Mouse (Mus musculus) erythroblast, embryonic 14.5 days (primary cell): ENCODE data around the gene Trnau1ap. TPM values are rescaled to one million over a fixed set of nuclear protein-coding genes. Genes with fewer than 3 reads are reported as not detected.
A peak's percentile ranks its signal among the peaks of the same experiment; 100 is the strongest.

Experiments used
- H3K27me3 ChIP-seq: 2 replicates; pipeline ENCODE4 v1.6.1; 2012; ENCODE audit warnings: inconsistent platforms; ENCODE audit not compliant: control insufficient read depth
- H3K36me3 ChIP-seq: 2 replicates; pipeline ENCODE4 v1.6.1; 2012; ENCODE audit warnings: mild to moderate bottlenecking, inconsistent platforms; ENCODE audit not compliant: control insufficient read depth
- H3K4me1 ChIP-seq: 2 replicates; pipeline ENCODE4 v1.6.1; 2012; ENCODE audit warnings: inconsistent platforms; ENCODE audit not compliant: control insufficient read depth
- H3K4me3 ChIP-seq: replicated peaks from 2 replicates; pipeline ENCODE3; 2012; ENCODE audit warnings: moderate library complexity, mild to moderate bottlenecking, inconsistent platforms
- H3K9me3 ChIP-seq: 2 replicates; pipeline ENCODE4 v1.6.1; 2012; ENCODE audit warnings: low read length, inconsistent platforms, mixed read lengths; ENCODE audit not compliant: control insufficient read depth
- GATA1 ChIP-seq: IDR thresholded peaks from 2 replicates; pipeline ENCODE4 v1.6.1; 2012; ENCODE audit warnings: low read length, inconsistent platforms, mixed read lengths
- TAL1 ChIP-seq: IDR thresholded peaks from 3 replicates; pipeline ENCODE4 v1.6.1; 2012; ENCODE audit warnings: low read length, inconsistent platforms, mixed read lengths
- polyA plus RNA-seq: library from polyadenylated mRNA; stranded (reverse); fragments of >175 nt; gene quantifications from 2 replicates; pipeline ENCODE4 v1.2.3, GENCODE M21; 2012

Trnau1ap gene
- 1.7 and 2.4 TPM in 2 replicates for polyA plus RNA-seq

DNA sequence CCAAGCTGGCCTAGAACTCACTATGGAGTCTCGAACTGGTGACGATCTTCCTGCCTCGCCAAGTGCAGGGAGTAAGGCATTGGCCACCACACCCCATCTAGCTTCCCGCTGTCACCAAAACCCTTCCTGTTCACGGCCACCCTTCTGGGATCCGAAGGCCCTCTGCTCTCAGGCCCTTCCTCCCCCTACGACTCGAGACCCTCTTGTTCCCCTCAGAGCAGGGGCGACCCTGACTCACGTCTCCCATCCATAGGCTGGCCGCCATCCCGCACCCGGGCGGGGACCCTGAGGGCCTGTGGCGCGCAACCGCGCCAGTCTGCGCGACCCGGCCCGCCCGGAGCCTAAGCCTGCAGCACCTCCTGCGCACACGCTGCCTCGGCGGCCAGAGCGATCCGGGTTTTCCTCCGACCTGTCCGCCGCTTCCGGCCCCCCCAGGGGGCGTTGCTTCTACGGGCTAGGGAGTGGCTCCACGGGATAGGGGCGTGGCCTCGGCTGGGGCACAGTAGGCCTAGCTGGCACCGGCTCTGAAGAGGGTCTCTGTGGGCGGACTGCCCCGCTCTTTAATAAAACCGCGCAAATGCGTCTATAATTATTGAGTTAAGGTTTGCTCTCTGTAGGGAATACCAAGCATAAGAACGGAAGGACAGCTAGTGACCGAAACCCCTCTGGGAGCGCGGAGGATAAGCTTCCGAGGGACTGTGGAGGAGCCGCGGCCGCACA lies at the start of gene Trnau1ap:
Gene Trnau1ap (minus strand): TSS at position 424 of the 720 bp plus-strand sequence.
- TF ChIP-seq TAL1 (no peak), GATA1 (no peak)
- peaks cover 36% of the 10 kb centered on the region for H3K4me1 ChIP-seq
- H3K36me3 ChIP-seq: peaks cover 56% of the 10 kb centered on the region
- H3K9me3 ChIP-seq: no peaks in the 10 kb centered on the region
- peak within 1 kb of the TSS; percentile 71 for H3K4me3 ChIP-seq
- H3K27me3 ChIP-seq: no peaks in the 10 kb centered on the region

GRCm38 (mm10) chr4:132373820-132374219 lies 44.5 kb upstream of the Trnau1ap start:
- Histone ChIP-seq H3K4me1 (no peaks in the 10 kb centered on the region; the same call in 1 of the 2 replicates), H3K9me3 (no peaks in the 10 kb centered on the region), H3K36me3 (peaks cover 81% of the 10 kb centered on the region), H3K4me3 (no peak overlapping the region), H3K27me3 (no peaks in the 10 kb centered on the region)
- TF ChIP-seq TAL1: no peak

DNA sequence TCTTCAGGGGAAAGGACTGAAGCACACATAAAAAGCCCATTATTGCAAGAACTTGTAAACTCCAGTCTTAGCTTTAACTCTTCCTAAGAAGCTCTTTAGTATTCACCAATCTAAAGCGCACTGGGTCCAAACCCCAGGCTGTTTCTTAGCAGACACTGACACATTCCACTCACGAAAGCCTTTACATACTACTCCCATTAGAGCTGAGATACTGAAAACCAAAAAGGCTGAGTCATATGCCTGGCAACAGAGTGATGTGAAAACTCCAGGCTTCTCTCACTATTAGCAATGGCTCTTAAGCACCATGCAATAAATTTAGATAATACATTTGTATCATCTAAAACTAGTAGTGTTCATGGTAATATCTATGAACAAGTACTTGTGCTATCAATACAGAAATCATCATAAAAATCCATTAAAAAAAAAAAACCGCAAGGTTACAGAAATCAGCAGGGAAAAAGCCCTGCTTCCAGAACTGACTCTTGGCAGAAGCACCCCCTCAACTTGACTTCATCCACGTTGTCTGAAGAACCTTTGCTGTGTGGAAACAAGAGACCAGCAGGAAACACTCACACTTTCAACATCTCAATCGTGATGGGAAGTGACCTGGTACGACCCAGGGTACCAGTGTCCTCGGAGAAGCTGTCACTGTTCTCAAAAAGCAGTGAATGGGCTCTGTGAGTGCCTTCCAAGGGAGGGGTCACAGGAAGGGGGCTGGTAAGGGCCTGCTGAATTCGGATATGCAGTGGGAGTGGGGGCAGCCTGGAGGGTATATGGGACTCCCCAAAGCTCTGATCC lies 40.8 kb upstream of the Trnau1ap start:
- Histone ChIP-seq H3K27me3 (no peaks in the 10 kb centered on the region), H3K4me1 (no peaks in the 10 kb centered on the region; the same call in 1 of the 2 replicates), H3K36me3 (peaks cover 89% of the 10 kb centered on the region), H3K9me3 (no peaks in the 10 kb centered on the region), H3K4me3 (no peak overlapping the region)
- no peak for TF ChIP-seq TAL1
- no peak for TF ChIP-seq GATA1

DNA sequence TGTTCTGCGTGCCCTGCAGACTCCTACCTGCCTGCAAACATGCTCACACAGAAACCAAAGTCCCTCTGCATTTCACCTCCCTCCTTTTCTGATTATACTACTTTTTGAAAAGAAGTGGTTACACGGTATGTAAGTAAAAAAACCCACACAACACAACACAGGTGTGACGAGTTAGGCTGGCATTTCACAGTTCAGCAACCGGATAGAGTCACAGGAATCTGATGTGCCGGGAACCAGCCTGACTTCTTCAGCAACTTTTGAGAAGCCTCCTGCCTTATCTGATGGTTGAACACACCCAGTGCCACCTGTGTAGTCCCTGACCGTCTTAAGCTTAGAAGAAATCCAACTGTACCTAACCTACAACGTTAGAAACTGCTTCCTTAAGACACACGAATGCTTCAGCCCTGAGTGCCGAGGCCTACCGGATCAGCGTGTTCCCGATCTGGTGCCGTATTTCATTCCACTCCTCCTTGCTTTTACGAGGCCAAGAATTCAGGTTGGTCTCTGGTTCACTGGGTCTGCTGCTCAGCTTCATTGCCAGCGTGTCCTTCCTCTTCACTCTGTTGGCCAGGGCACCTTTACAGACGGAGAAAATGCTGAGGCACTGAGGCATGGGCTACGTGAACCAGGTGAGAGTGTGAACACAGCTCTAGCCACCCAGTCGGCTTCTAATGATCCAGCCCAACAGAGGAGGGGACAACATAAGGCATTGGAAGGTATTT lies 38.3 kb upstream of the Trnau1ap start:
- Histone ChIP-seq H3K9me3 (no peaks in the 10 kb centered on the region), H3K4me3 (no peak overlapping the region), H3K27me3 (no peaks in the 10 kb centered on the region), H3K4me1 (no peaks in the 10 kb centered on the region), H3K36me3 (peaks cover 90% of the 10 kb centered on the region)
- TF ChIP-seq TAL1 (no peak), GATA1 (no peak)

- no peaks in the 10 kb centered on the region for H3K27me3 ChIP-seq
- TF ChIP-seq GATA1 (no peak), TAL1 (no peak)
- H3K4me3 ChIP-seq: no peak overlapping the region
- H3K36me3 ChIP-seq: peaks cover 88% of the 10 kb centered on the region
- H3K4me1 ChIP-seq: no peaks in the 10 kb centered on the region
- no peaks in the 10 kb centered on the region for H3K9me3 ChIP-seq
These were observed 36.2 kb upstream of the Trnau1ap start for GRCm38 (mm10) chr4:132365450-132366060.

- Histone ChIP-seq H3K9me3 (no peaks in the 10 kb centered on the region), H3K36me3 (peaks cover 88% of the 10 kb centered on the region), H3K4me3 (no peak overlapping the region), H3K4me1 (no peaks in the 10 kb centered on the region), H3K27me3 (no peaks in the 10 kb centered on the region)
- no peak for TF ChIP-seq GATA1
- no peak for TF ChIP-seq TAL1
These were observed 34.1 kb upstream of the Trnau1ap start for GRCm38 (mm10) chr4:132363487-132363886.

- Histone ChIP-seq H3K27me3 (no peaks in the 10 kb centered on the region), H3K9me3 (no peaks in the 10 kb centered on the region), H3K36me3 (peaks cover 77% of the 10 kb centered on the region), H3K4me1 (peaks cover 31% of the 10 kb centered on the region), H3K4me3 (no peak overlapping the region)
- TF ChIP-seq GATA1 (no peak), TAL1 (no peak)
These were observed 30.2 kb upstream of the Trnau1ap start for GRCm38 (mm10) chr4:132359510-132359909.

DNA sequence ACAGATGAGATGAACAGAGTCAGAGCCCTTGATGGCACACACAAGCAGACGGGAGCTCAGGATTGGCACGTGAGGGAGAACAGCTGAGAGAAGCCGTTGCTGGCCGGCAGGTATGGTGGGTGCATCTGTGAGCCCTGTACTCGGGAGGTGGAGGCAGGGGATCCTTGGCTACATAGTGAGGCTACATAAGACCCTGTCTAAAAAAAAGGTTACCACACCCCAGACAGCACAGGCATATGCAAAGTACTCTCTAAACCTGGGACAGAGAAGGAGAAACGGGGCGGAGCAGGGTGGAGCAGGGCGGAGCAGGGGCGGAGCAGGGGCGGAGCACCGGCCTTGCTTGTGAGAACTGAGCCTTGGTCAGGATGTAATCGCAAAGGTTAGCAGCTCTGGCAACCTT lies 26.8 kb upstream of the Trnau1ap start:
- Histone ChIP-seq H3K4me3 (peak overlapping the region; percentile 47), H3K9me3 (no peaks in the 10 kb centered on the region), H3K4me1 (peaks cover 56% of the 10 kb centered on the region), H3K36me3 (peaks cover 69% of the 10 kb centered on the region), H3K27me3 (no peaks in the 10 kb centered on the region)
- TF ChIP-seq GATA1 (no peak), TAL1 (no peak)
